Comparison of ENCODE assay signal across 11 mouse cellular contexts in genomic region chr3:132948298-132948795, GRCm38 (mm10). TPM values are rescaled to one million over a fixed set of nuclear protein-coding genes. Genes with fewer than 3 reads are reported as not detected.
DNase-seq lines count a peak whose midpoint lies in the region; ATAC-seq lines count a peak whose summit lies in the region.
"Had no signal": no experiment of that assay in that cellular context is flagged by ENCODE, and none has a peak within 500 bp of the region (broad histone marks: within the 10 kb centered on the region; RNA-seq: fewer than 3 reads in every experiment).

No protein-coding gene starts in this region.

- peak overlapping the region; percentile 87 for H3K4me2 ChIP-seq in heart, embryonic 11.5 days
- peak overlapping the region; percentile 99 for H3K4me2 ChIP-seq in limb, embryonic 13.5 days (replicated peaks)

- H3K4me3 ChIP-seq in heart, embryonic 11.5 days (ENCODE audit: low read depth, low read length): no peak overlapping the region
- peak overlapping the region; percentile 71; the same call in 1 of the 2 replicates for H3K4me3 ChIP-seq in limb, embryonic 13.5 days
- H3K4me3 ChIP-seq: erythroblast, embryonic 14.5 days had no signal

- H3K27me3 ChIP-seq in heart, embryonic 11.5 days (ENCODE audit: control insufficient read depth, insufficient read depth, low read length): no peaks in the 10 kb centered on the region; the same call in 1 of the 2 replicates
- peaks cover 23% of the 10 kb centered on the region; the same call in 1 of the 2 replicates for H3K27me3 ChIP-seq in limb, embryonic 13.5 days

- no peak overlapping the region for H3K9ac ChIP-seq in heart, embryonic 11.5 days (ENCODE audit: low read depth, low read length)
- H3K9ac ChIP-seq in limb, embryonic 13.5 days: no peak overlapping the region

- WGBS in heart, embryonic 11.5 days (ENCODE audit: insufficient replicate concordance): 14% methylated on average over 7 of the region's 7 CpGs
- WGBS in limb, embryonic 13.5 days: 15% methylated on average over 7 of the region's 7 CpGs

- peaks cover 14% of the 10 kb centered on the region for H3K4me1 ChIP-seq in heart, embryonic 11.5 days (ENCODE audit: control insufficient read depth, insufficient read depth, low read length)
- peaks cover 33% of the 10 kb centered on the region for H3K4me1 ChIP-seq in limb, embryonic 13.5 days

- H3K9me3 ChIP-seq in heart, embryonic 11.5 days (replicated peaks; ENCODE audit: control insufficient read depth, low read length): no peaks in the 10 kb centered on the region
- no peaks in the 10 kb centered on the region for H3K9me3 ChIP-seq in limb, embryonic 13.5 days

- no peak for ATAC-seq in heart, embryonic 11.5 days (replicated peaks; ENCODE audit: insufficient number of reproducible peaks, low FRiP score, low TSS enrichment)
- ATAC-seq in limb, embryonic 13.5 days (ENCODE audit: low FRiP score, low read depth): no peak
- ATAC-seq in granulocyte monocyte progenitor cell, adult 5-6 weeks (replicated peaks; ENCODE audit: poor library complexity, severe bottlenecking): no peak

- no peak for DNase-seq in heart, postnatal 36 days
- peak; percentile 10 for DNase-seq in urinary bladder, postnatal 14 days (ENCODE audit: low spot score)
- DNase-seq in urinary bladder, adult 2 months (ENCODE audit: low spot score): no peak
- no peak for DNase-seq in cerebellum, postnatal 25 days
- DNase-seq in layer of hippocampus, postnatal 25 days (ENCODE audit: extremely low spot score in 1 of 2, low spot score in 1 of 2): no peak
- DNase-seq: adrenal gland, postnatal 36 days had no signal

- no peaks in the 10 kb centered on the region for H3K36me3 ChIP-seq in heart, embryonic 11.5 days (ENCODE audit: control insufficient read depth, insufficient read depth, low read length)
- H3K36me3 ChIP-seq in limb, embryonic 13.5 days: no peaks in the 10 kb centered on the region

- H3K27ac ChIP-seq in heart, embryonic 11.5 days (ENCODE audit: low read depth, low read length): no peak overlapping the region
- no peak overlapping the region for H3K27ac ChIP-seq in limb, embryonic 13.5 days

- intact Hi-C loops in heart, postnatal 36 days (cut with DNase I): no loop called here

RNA-seq across cellular contexts. Expression of gene Npnt, which starts 1.7 kb away (rescaled TPM):
- 19.7 and 26.4 TPM in 2 replicates for polyA plus RNA-seq in heart, embryonic 11.5 days (2014; fragmentation: Nextera tagmentation; extraction: Ambion mirVana)
- total RNA-seq in heart, postnatal 36 days (2021): 1 to 10 TPM; 3.3 to 4.1 TPM
- polyA plus RNA-seq in urinary bladder, adult 2 months (2012; rRNA removed): 5.1 and 5.7 TPM in 2 replicates
- 29.1 and 36.7 TPM in 2 replicates for polyA plus RNA-seq in limb, embryonic 13.5 days (2015; fragmentation: Nextera tagmentation; extraction: Ambion mirVana)
- not detected in 2 replicates for total RNA-seq in granulocyte monocyte progenitor cell, adult 5-6 weeks (2014; fragmentation: Nextera tagmentation)
- not detected in 2 replicates for total RNA-seq in granulocyte monocyte progenitor cell, adult 5-6 weeks (2017)
- total RNA-seq in layer of hippocampus, postnatal 25 days (2021): 10 to 100 TPM; 17.3 to 18.0 TPM
- total RNA-seq: megakaryocyte progenitor cell, adult 5-6 weeks had no signal
- polyA plus RNA-seq: erythroblast, embryonic 14.5 days had no signal

Comparison
In these comparisons a context has a peak if more than half of its experiments do, and no peak if none do; other contexts are left out.
1. RNA of gene Npnt, which starts 1.7 kb away (total RNA-seq): 17.3 to 18.0 TPM in layer of hippocampus, postnatal 25 days and 3.3 to 4.1 TPM in heart, postnatal 36 days; not detected in granulocyte monocyte progenitor cell, adult 5-6 weeks; every median in the first group is over 4 times any median in the second.